Mouse (Mus musculus): ENCODE data around the gene Zbp1. TPM values are rescaled to one million over a fixed set of nuclear protein-coding genes. Genes with fewer than 3 reads are reported as not detected.

The Zbp1 gene
- 1.7 TPM for polyA plus RNA-seq (2014; fragmentation: Illumina TruSeq; extraction: RNeasy Lipid Tissue Mini Kit (QIAGEN cat#74804))

GRCm38 (mm10) chr2:173218416-173219141, at the start of gene Zbp1:
Gene Zbp1 (minus strand): TSS chr2:173218923.

Other genes starting within 250 kb of the Zbp1 start
- gene Spo11, start 241.2 kb downstream of the Zbp1 start, polyA plus RNA-seq (2014; fragmentation: Illumina TruSeq; extraction: RNeasy Lipid Tissue Mini Kit (QIAGEN cat#74804)), result not detected
- gene Rae1, start 218.8 kb downstream of the Zbp1 start, polyA plus RNA-seq (2014; fragmentation: Illumina TruSeq; extraction: RNeasy Lipid Tissue Mini Kit (QIAGEN cat#74804)), result 59.8 TPM
- gene Rbm38, start 198.4 kb downstream of the Zbp1 start, polyA plus RNA-seq (2014; fragmentation: Illumina TruSeq; extraction: RNeasy Lipid Tissue Mini Kit (QIAGEN cat#74804)), result 0.51 TPM
- gene Ctcfl, start 99.4 kb downstream of the Zbp1 start, polyA plus RNA-seq (2014; fragmentation: Illumina TruSeq; extraction: RNeasy Lipid Tissue Mini Kit (QIAGEN cat#74804)), result not detected
- 3.6 TPM for gene Pck1, start 65.9 kb downstream of the Zbp1 start, polyA plus RNA-seq (2014; fragmentation: Illumina TruSeq; extraction: RNeasy Lipid Tissue Mini Kit (QIAGEN cat#74804))
- gene Pmepa1, start 57.6 kb upstream of the Zbp1 start, polyA plus RNA-seq (2014; fragmentation: Illumina TruSeq; extraction: RNeasy Lipid Tissue Mini Kit (QIAGEN cat#74804)), result 18.8 TPM